8 mouse cellular contexts compared by ENCODE assay signal in the genomic region with DNA sequence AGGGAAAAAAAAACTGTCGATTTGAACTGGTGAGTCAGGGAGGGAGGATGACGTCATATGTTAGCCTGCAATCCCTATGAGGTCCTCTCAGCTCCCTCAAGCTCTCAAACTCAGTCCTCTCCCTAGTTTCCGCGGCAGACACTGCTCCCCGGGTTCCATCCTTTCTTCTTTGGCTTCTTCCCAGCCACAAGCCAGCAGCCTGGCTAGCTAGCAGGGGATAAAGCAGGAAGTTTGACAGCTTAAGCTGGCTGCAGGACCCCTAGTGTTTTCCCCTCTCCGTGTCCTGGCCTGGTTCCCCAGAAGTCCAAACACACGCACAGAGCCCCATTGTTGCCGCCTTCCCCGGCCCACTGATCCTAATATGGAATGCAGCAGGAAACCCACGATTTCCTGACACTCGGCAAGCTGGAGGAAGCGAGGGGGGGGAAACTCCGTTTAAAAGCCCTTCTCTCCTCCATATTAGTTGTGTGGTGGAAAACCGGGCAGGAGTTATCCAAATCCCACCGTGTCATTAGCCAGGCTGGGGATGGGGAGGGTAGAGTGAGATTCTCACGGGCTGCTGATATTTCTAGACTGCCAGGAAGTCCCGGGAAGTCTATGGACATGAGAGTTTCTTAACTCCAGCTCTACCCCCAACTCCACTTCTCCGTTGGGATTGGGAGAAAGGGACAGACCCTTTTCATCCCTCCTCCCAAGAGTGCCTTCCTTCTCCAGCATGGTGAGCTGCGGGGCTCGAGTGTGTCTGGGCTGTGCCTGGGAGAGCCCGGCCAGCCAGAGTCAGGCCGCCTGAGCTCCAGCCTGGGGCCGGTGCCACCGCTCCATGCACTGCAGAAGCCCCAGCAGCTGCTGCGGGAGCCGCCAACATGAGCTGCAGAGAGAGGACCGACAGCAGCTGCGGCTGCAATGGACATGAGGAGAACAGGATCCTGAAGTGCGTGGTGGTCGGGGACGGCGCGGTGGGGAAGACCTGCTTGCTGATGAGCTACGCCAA. TPM values are rescaled to one million over a fixed set of nuclear protein-coding genes. Genes with fewer than 3 reads are reported as not detected.
A peak's percentile ranks its signal among the peaks of the same experiment; 100 is the strongest.
DNase-seq lines count a peak whose midpoint lies in the region; ATAC-seq lines count a peak whose summit lies in the region.

A gene (plus strand): TSS at position 362 of the 991 bp plus-strand sequence.

- DNase-seq in adrenal gland, postnatal 36 days: peak; percentile 62 to 67
- peak; percentile 81 for DNase-seq in embryonic facial prominence, embryonic 10.5 days (ENCODE audit: low spot score)
- DNase-seq in gonadal fat pad, adult 2 months (ENCODE audit: low read depth): no peak
- peak; percentile 44 to 86 for DNase-seq in left cerebral cortex, postnatal 10 days (ENCODE audit: extremely low spot score in 1 of 2, low spot score in 2 of 2)
- peak; percentile 49 for DNase-seq in right cerebral cortex, postnatal 25 days

- H3K36me3 ChIP-seq in embryonic facial prominence, embryonic 10.5 days (replicated peaks): no peaks in the 10 kb centered on the region
- H3K36me3 ChIP-seq in intestine, embryonic 15.5 days: no peaks in the 10 kb centered on the region

- ATAC-seq in intestine, embryonic 15.5 days: peak; percentile 90
- peak; percentile 50 for ATAC-seq in megakaryocyte, adult 5-6 weeks (ENCODE audit: poor library complexity, severe bottlenecking)
- no peak; the same call in 1 of the 2 replicates for ATAC-seq in monocyte, adult 5-6 weeks (replicated peaks; ENCODE audit: insufficient number of reproducible peaks, low FRiP score, low TSS enrichment, poor library complexity, severe bottlenecking)

- H3K9ac ChIP-seq in intestine, embryonic 15.5 days: peak within 1 kb of the TSS; percentile 70

- peak within 1 kb of the TSS; percentile 90 for H3K27ac ChIP-seq in embryonic facial prominence, embryonic 10.5 days (replicated peaks)
- H3K27ac ChIP-seq in intestine, embryonic 15.5 days: peak within 1 kb of the TSS; percentile 94

- peaks cover 22% of the 10 kb centered on the region for H3K4me1 ChIP-seq in embryonic facial prominence, embryonic 10.5 days
- H3K4me1 ChIP-seq in intestine, embryonic 15.5 days (replicated peaks): peaks cover 13% of the 10 kb centered on the region; the same call in 1 of the 2 replicates

- H3K27me3 ChIP-seq in embryonic facial prominence, embryonic 10.5 days (replicated peaks; ENCODE audit: low read depth, poor library complexity, severe bottlenecking): peaks cover 4% of the 10 kb centered on the region; the same call in 1 of the 2 replicates
- H3K27me3 ChIP-seq in intestine, embryonic 15.5 days (replicated peaks): no peaks in the 10 kb centered on the region

- H3K4me2 ChIP-seq in intestine, embryonic 15.5 days (replicated peaks): peak within 1 kb of the TSS; percentile 88

- H3K9me3 ChIP-seq in embryonic facial prominence, embryonic 10.5 days: no peaks in the 10 kb centered on the region
- no peaks in the 10 kb centered on the region for H3K9me3 ChIP-seq in intestine, embryonic 15.5 days

- intact Hi-C loops in left cerebral cortex, postnatal 10 days (cut with DNase I): no loop called here

- under 1% methylated on average over 34 of the region's 34 CpGs for WGBS in embryonic facial prominence, embryonic 10.5 days
- under 1% methylated on average over 34 of the region's 34 CpGs for WGBS in intestine, embryonic 15.5 days

- H3K4me3 ChIP-seq in embryonic facial prominence, embryonic 10.5 days: peak within 1 kb of the TSS; percentile 71
- H3K4me3 ChIP-seq in intestine, embryonic 15.5 days (replicated peaks): peak within 1 kb of the TSS; percentile 57

RNA-seq across cellular contexts. Expression of the gene that starts here (rescaled TPM):
- total RNA-seq in adrenal gland, postnatal 36 days (2021): 10 to 100 TPM; 13.1 to 27.2 TPM
- 19.9 and 25.5 TPM in 2 replicates for polyA plus RNA-seq in embryonic facial prominence, embryonic 10.5 days (2016; fragmentation: Nextera tagmentation; extraction: Ambion mirVana)
- polyA plus RNA-seq in gonadal fat pad, adult 2 months (2012; rRNA removed): 37.5 and 39.2 TPM in 2 replicates
- polyA plus RNA-seq in intestine, embryonic 15.5 days (2015; fragmentation: Nextera tagmentation; extraction: Ambion mirVana): 37.7 and 38.4 TPM in 2 replicates
- 1 to 10 TPM; 6.6 to 8.4 TPM for total RNA-seq in left cerebral cortex, postnatal 10 days (2021)
- not detected in 2 replicates for total RNA-seq in megakaryocyte, adult 5-6 weeks (2015)
- total RNA-seq in megakaryocyte, adult 5-6 weeks (2017): 0.18 TPM in 1 of 2 replicates, not detected in the other
- 0.21 to 3.9 TPM (median 0.29 TPM) in 3 replicates for total RNA-seq in monocyte, adult 5-6 weeks (2017)

Comparison
In these comparisons a context has a peak if more than half of its experiments do, and no peak if none do; other contexts are left out.
1. Peak in ATAC-seq in megakaryocyte, adult 5-6 weeks; RNA of the gene not detected or under 1 TPM.